Mouse (Mus musculus) cerebellum, postnatal 36 days (tissue): Measurements from ENCODE around the gene Acbd6.
A peak's percentile ranks its signal among the peaks of the same experiment; 100 is the strongest.

Experiments used
- DNase-seq, 2 experiments: peaks; one replicate each; pipeline ENCODE4 v3.0.0; 2021 to 2022; ENCODE audit warnings: mixed read lengths in 2 of 2

Acbd6 gene

DNA sequence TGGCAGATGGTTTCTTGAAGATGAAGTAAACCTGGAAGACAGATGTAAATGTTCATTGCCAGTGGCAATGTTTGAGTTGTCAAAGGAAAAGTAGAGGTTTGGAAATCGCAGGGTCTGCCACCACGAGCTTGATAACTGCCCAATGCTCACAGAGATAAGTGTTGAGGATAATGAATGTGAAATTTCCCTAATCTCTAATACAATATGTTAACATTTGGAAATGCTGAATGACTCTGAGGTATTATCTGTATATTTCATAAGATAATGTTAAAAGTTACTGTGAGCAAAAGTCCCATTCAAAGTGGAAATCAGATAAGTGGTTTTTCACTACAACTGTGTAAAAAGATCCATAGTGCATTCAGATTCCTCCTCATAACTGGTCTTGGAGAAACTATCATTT is 2.8 kb downstream of the Acbd6 start:
- no peak for DNase-seq

DNA sequence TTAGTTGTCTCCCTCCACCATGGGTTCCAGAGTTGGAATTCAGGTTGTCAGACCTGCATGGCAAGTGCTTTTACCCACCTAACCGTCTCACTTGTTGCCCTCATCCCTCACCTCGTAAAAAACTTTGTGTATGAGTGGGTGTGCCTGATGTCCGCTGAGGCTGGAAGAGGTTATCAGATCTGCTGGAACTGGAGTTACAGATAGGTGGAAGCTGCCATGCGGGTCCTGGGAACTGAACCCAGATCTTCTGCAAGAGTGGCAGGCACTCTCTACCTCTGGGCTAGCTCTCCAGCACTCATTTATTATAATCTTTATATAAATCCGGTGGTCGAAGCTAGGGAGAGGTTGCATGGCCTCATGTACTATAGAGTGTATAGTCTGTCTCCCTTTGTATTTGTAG is 4.3 kb downstream of the Acbd6 start:
- no peak for DNase-seq

DNA sequence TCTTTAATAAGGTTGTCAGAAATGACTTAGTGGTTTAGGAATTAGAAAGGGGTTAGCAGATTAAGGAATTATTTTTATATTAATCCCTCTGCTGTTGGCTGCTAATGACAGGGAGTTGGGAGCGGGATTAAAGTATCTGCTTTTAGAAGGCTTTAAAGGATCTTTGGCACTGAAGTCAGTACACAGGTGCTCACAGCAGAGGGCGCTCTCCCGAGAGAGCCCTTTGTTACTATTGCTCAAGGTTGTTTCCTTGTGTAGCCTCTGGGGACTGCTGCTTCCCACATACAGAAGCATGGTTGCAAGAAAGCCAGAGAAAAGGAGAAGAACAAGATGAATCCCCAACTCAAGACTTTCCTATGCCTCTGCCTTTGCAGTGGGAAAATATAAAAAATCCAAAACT is 6.8 kb downstream of the Acbd6 start:
- DNase-seq = peak; percentile 20 to 22

DNA sequence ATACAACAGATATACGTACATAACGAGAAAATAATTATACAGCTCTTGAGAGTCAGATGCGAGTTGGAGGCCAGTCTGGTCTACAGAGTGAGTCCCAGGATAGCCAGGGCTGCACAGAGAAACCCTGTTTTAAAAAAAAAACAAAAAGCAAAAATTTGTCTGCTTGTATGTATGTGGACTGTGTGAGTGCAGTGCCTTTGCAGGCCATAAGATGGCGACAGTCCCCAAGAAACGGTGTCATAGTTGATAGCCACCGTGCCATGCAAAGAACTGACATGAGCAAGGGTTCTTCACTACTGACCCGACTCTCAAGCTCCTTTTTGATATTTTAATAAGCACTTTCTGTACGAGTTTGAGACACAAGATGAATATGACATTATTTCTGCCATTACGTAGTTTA is 10.2 kb downstream of the Acbd6 start:
- DNase-seq = no peak

DNA sequence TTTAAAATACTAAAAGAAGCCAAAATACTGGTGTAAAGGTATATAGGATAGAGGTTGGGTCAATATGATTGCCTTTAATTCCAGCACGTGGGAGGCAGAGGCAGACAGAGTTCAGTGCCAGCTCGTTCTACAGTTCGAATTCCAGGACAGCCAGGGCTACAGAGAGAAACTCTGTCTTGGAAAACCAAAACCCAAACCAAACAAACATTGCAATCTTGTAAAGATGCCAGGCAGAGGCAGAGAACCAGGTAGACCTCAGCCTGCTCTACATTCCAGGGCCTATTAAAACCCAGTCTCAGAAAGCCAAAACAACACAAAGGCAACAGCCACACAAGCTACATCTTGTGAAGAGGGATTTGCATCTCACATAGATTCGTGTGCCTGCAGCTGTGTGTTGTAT is 11.4 kb downstream of the Acbd6 start:
- no peak for DNase-seq

DNA sequence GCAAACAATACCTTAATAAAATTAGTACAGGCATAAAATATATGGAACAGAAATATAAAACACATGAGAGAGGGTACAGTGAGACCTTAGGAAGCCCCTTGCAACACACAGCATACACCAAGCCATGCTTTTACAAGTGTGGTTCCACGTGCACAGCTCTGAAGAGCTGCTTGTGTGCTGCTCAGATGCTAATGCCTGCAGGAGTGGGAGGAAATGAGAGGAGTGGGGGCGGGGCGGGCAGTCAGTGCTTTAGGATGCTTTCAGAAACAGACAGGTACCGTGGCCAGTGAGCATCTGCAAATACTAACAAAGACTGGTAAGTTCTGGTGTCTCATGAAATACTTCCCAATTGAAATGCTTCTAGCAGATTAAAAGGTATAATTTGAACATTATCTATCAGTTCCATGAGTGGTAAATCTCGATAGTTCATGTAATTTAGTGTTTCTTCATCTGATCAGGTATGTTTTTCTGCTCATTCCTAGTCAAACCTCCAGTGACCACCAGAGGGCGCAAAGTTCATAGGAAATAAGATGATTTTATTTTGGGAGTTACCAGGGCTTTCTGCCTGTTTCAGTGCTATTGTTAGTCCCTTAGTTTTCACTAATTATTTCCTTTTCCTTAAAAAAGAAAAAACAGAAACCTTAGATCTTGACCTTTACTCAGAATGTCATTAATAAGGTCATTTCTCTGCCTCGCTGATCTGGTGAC is 17.2 kb downstream of the Acbd6 start:
- peak; percentile 73 to 87 for DNase-seq

DNA sequence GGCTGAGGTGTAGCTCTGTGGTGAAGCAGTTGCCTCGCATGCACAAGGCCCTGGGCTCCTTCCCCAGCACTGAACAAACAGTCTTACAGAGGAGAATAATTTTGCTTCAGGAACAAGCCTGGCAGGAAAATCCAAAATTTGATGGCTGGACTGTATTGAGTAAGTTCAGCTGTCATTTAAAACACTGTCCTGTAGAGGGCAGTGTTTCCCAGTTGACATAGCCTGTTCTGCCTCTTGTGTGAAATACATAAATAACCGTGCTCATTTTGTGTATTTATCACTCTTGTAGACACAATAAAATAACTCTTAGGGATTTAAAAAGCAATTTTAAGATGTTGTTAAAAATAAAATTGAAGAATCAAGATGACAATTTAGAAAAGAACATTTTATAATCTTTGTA is 18.5 kb downstream of the Acbd6 start:
- DNase-seq = peak in 1 of 2 experiments; percentile 49

DNA sequence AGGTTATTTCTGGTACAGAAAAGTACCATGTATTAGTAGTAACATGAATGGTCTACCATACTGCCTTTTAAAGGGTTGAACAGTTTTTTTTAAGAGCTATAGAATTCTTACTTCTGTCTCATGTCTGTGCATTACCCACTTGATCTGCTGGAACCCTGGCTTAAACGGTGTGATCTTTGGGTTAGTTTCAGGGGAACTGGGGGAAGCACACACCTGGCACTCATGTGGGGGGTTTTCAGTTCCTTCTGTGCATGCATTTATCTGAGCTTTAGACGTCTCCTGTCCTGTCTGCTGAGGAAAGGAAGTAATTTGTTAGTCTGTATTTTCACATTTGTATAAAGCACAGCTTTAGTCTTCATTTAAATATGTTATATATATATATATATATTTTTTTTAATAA is 19.4 kb downstream of the Acbd6 start:
- DNase-seq = no peak

DNA sequence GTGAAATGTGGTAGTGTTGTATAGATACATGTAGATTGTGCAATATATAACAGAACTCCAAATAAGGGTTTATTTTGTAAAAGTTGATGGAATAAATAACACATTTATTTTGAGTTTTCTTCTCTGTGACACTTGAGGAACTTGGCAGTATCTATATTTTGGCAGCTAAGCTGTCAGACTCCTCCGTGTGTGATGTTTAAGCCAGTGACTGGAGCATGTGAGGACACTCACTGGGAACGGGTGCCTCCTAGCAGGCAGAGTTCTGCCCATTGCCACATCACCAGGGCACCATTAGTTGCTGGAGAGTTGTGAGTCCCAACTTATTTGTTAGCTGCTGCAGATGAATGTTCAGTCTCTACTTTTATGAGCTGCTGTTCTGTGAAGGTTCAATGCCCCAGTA is 30.0 kb downstream of the Acbd6 start:
- no peak for DNase-seq

DNA sequence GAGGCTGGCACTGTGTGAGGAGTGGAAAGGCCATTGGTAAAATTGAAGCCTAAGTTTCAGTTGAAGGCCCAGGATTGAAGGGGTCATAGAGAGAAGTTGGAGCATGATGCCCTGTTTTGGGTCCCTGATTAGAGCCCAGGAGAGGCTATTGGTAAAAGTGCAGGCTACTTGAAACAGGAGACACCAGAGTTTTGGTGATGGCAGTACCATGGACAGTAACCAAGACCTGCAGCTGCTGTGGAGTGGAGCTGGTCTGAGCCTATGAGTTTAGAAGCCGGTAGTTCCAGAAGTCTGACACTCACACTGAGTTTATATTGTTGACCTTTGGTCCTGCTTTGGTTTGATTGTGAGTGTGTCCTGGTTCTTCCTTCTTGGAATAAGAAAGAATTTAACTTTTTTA is 36.2 kb downstream of the Acbd6 start:
- no peak for DNase-seq

DNA sequence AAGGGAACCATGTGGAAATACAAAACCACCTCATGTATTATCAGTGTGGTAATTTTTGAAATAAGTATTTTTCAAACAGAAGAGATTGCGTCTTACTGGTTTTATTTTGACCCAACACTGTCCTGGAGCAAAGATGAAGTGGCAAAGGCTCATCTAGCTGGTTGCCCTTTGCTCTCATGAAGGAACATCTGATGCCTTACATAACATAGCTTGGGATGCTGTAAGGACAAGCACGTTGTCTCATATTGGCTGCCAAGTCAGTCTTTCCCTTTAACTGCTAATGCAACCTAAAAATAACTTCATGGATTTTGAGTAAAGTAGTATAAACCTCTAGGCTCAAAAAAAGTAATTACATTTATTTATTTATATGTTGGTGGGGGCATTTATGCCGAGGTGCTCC is 38.7 kb downstream of the Acbd6 start:
- DNase-seq = no peak

DNA sequence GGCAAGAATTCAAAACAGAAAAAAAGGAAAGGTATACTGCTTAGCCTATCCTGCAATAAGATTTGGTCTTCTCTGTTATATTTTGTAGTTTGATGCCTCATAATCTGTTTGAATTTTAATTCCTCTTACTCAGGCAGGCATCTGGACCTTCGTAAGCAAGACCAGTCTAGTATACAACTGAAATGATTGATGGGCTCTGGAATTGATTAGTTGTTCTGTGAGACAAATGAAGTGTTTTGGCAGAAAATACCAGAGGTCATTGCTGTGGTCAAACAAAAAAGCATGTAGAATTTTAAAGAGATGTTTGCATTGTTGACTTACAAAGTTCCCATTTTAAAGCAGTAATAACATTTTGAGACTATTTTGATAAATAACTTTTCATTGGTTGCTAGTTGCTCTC is 46.8 kb downstream of the Acbd6 start:
- DNase-seq = no peak

DNA sequence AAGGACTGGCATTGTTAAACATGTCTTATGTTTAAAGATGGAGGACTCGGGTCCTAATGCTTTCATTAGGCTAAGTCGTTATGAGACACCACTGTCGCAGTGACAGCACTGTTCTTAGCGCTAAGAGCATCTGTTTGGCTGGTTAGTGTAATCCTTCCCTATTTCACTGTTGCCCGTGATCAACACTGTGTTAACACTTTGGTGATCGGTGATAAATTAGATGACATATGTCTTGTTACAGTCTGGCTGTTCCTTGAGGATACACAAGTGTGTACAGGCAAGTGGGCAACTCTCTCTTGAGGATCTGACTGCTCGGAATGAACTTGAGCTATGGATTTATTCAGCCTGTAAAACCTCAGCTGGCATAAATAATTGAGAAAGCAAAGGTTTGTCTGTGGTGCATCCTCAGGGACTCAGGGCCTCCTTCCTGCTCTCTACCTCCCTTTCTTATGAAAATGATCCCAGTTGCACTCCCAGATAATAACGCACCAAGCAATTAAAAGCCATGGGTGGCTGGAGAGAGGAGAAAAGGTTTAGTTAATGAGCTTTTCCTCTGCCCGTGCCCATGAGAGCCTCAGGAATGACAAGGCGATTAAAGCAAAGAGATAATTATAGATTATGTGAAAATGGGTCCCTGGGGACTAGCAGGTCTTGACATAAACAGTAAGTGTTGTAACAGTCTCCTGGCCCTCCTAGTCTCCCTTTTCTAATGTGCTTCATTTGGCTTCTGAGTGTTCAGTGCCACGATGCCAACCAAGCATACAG is 47.7 kb downstream of the Acbd6 start:
- DNase-seq = no peak

DNA sequence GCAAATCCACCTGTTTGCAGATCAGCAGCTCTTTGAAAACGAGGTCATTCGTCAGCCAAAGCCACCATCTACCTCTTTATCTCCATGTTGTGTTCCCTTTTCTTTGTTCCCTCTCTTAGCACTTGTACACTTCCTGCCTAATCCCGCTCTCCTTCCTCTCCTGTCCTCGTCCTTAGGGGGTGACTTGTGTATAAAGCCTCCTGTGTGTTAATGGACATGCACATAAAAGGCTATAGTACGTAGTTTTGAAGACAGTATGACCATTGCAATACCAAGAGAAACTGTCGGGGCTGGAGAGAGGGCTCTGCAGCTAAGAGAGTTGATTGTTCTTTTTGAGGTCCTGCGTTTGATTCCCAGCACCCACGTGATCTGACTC is 48.2 kb downstream of the Acbd6 start:
- DNase-seq = no peak

DNA sequence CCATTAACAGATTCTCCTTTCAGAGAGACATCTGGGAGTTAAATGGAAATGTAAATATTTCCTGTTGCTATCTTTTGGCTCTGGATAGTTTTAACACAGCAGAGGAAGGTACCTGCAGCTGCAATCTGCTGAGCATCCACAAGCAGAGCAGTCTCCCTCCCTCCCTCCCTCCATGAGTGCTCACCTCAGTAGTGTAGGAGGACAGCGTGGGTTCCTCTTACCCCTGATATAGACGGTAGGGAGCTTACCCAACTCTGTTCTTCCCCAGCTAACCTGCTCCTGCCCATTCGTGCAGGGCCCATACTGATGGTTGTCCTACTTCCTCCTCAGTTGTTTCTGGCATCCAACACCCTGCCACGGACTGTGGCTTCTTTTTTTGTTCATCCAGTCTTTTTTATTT is 50.6 kb downstream of the Acbd6 start:
- DNase-seq = no peak

DNA sequence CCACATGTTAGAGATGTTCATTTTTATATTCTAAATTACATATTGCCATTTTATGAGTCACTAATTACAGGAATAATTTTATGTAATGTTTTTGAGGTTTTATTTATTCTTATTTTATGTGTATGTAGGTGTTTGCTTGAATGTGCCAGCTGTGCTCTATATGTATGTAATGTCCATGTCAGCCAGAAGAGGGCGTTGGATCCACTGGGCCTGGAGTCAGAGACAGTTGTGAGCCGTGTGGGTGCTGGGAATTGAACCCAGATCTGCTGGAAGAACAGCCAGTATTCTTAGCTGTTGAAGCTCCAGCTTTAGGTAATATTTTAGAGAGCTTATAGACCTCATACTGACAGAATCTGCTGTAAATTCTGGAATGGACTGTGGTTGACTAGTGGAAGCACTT is 56.5 kb downstream of the Acbd6 start:
- DNase-seq = no peak

DNA sequence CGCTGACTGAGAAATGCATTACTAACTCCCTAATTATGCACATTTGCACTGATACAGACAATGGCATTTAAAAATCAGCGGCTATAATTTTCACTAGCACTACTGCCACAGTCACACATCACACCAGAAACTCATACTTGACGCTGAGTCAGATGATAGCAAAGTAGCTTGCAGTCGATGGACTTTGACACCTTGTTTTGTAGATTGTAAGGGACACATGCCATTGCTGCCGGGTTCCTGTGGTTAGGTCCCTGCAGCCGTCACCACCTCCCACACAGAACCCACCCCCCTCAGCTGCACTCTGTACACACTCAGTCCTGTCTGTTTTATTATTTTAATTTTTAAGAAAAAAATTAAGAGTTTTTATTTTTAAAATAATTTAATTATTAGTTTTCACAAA is 63.2 kb downstream of the Acbd6 start:
- no peak for DNase-seq

DNA sequence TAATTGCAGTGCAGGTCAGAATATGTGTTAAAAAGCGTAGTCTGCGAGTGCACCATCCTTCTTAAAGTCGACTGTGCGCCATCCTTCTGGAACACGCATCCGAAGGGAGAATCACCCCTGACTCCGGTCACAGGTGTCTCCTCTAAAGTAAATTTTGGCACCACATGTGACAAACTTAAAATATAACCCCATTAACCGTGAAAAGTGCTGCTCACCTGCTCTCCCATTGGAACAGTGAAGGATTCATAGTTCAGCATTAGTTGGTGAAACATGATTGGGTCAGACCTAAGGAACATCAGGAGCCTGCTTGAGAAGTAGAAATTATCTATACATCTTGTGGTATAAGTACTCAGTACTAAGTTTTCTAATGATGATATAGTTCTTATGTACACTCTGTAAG is 65.3 kb downstream of the Acbd6 start:
- no peak for DNase-seq

DNA sequence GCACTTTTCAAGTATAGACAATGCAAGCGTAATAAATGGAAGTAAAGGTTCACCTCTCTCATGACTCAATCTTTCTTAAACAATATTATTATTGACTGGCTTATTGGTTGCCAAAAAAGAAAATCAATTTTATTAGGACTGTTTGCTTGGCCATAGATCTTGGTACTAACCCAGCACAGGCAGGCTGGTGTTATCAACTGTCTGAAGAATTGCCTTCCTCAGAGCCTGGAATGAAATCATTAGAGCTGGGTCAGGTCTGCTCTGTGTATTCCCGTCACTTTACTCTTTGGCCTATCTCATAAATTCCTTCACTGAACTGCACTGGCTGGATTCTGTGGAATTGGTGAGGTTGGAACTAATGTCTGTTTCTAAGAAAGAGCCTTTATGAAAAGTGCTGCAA is 69.8 kb downstream of the Acbd6 start:
- no peak for DNase-seq

DNA sequence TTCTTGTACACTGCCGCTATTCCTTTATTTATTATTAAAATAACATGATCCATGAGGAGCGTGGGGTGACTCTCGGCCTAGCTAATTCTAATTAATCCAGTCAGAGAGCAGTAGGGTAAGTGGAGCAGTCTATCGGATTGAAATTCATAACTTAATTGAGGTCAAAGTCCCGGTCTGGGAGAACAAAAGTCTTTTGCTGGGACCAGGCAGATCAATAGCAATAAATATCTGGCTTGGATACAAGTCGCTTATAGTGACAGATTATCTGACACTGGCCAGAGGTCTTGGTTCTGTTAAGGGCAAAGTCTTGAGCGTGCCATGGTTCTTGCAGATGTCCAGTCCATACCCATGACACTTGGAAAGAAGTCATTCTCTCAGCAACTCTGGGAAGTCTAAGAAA is 78.7 kb downstream of the Acbd6 start:
- no peak for DNase-seq

DNA sequence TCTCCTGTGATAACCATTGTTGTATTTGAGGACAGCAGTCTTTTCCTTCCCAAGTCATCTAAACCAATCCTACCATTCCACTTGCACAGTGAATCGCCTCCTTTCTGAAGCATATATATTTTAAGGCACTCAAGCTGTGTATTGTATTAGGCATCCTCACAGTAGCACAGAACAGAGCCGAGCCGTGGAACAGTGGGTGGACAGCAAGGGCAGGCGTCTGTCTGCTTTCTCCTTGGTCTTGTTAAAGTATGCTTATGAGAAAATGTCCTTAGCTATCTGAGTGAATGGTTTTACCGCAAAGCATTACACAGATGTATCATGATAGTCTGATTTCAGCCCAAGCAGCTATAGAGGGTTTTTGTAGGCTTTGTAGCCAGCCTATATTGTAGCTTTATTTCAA is 87.9 kb downstream of the Acbd6 start:
- no peak for DNase-seq

DNA sequence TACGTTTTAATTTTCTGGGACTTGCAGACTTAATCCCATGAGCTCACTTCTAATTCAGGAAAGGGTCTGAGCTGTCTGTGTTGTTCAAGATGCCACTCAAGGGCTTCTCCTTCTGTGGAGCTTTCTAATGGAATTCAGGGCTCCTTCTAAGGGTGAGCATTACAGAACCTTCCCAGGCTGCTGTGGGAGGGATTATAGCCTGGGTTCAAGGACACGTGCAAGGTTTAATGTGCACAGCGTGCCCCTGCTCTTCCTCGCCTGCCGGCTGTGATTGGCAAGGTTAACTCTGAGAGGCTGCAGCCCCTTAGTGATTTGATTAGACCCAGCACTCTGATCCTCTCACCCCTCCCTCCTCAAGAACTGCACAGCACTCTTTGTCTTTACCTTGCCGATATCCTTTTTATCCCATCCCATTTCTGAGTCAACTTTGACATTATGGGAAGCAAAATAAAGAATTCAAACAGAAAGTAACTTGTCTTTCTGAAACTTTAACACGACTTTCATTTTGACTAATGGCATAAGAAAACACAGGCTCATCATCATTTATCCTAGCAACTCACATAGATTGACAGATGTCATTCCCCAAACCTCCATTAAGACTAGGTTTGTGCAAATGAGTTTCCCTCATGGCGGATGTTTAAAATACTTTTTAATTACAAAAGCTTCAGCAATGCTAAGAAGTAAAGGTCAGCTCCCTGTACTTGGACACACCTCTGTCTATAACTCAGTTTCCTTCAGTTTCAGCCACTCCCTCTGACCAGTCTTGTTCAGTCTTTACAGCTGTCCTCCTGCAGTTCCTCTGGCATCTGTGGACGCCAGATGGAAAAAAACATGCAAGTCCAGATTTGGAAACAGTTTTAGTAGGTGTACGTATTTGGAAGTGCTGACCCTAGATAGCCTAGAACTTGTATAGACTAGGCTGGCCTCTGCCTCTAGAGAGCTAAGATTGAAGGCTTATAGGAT is 88.7 kb downstream of the Acbd6 start:
- no peak for DNase-seq

DNA sequence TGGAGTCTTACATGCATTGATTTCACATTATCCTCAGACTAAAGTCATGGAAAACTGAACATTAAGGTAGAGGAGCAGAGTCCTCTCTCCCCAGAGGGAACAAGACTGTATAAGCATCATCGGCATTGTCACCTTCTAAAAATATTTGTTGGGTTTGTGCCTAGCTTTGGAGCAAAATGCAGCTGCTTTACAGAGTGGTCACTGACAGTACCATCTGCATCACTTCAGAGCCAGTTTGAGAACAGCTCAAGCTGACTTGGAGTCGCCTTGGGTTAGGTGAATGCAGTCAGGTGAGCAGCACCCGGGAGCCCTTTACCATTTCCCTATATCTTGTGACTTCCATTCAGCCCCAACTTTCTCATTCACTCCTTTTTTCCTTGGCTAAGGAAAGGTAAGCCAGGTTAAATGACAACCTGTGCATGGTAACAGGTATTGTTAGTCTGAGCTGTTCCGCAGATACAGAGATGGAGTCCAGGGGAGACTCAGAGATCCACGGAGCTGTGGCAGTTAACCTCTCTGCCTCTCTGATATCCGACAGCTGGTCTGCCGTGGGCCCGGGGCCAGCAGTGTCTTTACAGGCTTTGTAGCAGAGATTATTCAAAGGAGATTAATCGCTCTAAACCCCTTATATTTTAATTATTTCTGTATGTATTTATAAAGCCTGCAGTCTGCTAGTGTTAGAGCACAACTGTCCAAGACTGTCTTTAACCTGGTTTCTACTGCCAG is 92.4 kb downstream of the Acbd6 start:
- peak; percentile 15 to 44 for DNase-seq
